ENCODE assay signal across 8 mouse cellular contexts in the genomic region with DNA sequence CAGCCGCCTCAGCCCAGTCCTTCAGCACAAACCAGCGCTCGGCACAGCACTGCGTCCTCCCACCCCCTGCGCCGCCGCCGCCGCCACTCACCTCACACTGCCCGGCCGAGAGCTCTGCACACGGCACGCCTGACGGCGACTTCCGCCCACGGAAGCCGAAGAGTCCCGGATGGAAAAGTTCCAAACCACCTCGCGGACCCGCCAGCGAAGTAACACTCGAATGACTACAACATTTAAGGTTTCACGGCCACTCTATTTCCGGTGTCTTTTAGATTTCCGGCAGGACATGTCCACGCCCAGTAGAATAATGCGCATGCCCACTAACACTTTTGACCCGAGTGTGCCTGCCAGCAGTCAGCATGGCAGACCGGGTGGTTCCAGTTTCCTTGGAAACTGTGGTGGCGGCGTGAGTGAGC. TPM values are rescaled to one million over a fixed set of nuclear protein-coding genes. Genes with fewer than 3 reads are reported as not detected.
DNase-seq lines count a peak whose midpoint lies in the region; ATAC-seq lines count a peak whose summit lies in the region.

Gene Zfp715 (minus strand): TSS at position 282 of the 416 bp plus-strand sequence.

- H3K27me3 ChIP-seq in hindbrain, embryonic 15.5 days = no peaks in the 10 kb centered on the region

- H3K4me3 ChIP-seq in hindbrain, embryonic 15.5 days = peak within 1 kb of the TSS; percentile 71

- H3K4me1 ChIP-seq in hindbrain, embryonic 15.5 days (replicated peaks) = peaks cover 22% of the 10 kb centered on the region

- H3K9me3 ChIP-seq in hindbrain, embryonic 15.5 days = no peaks in the 10 kb centered on the region

- H3K4me2 ChIP-seq in hindbrain, embryonic 15.5 days = peak within 1 kb of the TSS; percentile 66

- peak; percentile 94 for DNase-seq in T-cell, adult 2 months (ENCODE audit: low spot score)
- DNase-seq in cerebellum, postnatal 36 days = peak; percentile 81 to 87
- DNase-seq in frontal cortex, postnatal 36 days (ENCODE audit: low spot score in 2 of 2) = peak; percentile 88 to 97
- peak; percentile 92 for DNase-seq in left cerebral cortex, adult 11 months (ENCODE audit: low spot score)
- DNase-seq in lung, postnatal 4 days = peak; percentile 95 to 96
- peak; percentile 90 for DNase-seq in retina, postnatal 7 days (ENCODE audit: low read depth, low spot score)
- DNase-seq in urinary bladder, adult 2 months (ENCODE audit: low spot score) = peak; percentile 66

- peak; percentile 97 for ATAC-seq in hindbrain, embryonic 15.5 days (ENCODE audit: low FRiP score, low read depth)

- H3K36me3 ChIP-seq in hindbrain, embryonic 15.5 days = peaks cover 22% of the 10 kb centered on the region

- H3K27ac ChIP-seq in hindbrain, embryonic 15.5 days (replicated peaks) = peak within 1 kb of the TSS; percentile 86

- peak within 1 kb of the TSS; percentile 88 for H3K9ac ChIP-seq in hindbrain, embryonic 15.5 days

- WGBS in hindbrain, embryonic 15.5 days = under 1% methylated on average over 33 of the region's 33 CpGs

RNA-seq across cellular contexts. Expression of gene Zfp715, which starts in this region (rescaled TPM):
- 18.8 and 21.0 TPM in 2 replicates for polyA plus RNA-seq in hindbrain, embryonic 15.5 days (2015; fragmentation: Nextera tagmentation; extraction: Ambion mirVana)
- polyA plus RNA-seq in urinary bladder, adult 2 months (2012; rRNA removed) = 11.9 and 13.1 TPM in 2 replicates

Comparison
In these comparisons a context has a peak if more than half of its experiments do, and no peak if none do; other contexts are left out.
1. Peak in every context shown above with its lines: DNase-seq, ATAC-seq, H3K4me3 ChIP-seq and H3K27ac ChIP-seq.